Mouse (Mus musculus) embryonic fibroblast, embryonic 13.5 days (primary cell): ENCODE results near the gene Xylt2. TPM values are rescaled to one million over a fixed set of nuclear protein-coding genes. Genes with fewer than 3 reads are reported as not detected.
A peak's percentile ranks its signal among the peaks of the same experiment; 100 is the strongest.
"Not testable (repeated sequence)": the region's sequence is repeated elsewhere in the genome, so short reads cannot be mapped to it uniquely, and the experiment has no call there.

Source experiments
- H3K27ac ChIP-seq: 2 replicates; pipeline ENCODE4 v1.5.1; 2012; ENCODE audit warnings: low read length, control low read depth, inconsistent platforms; ENCODE audit not compliant: insufficient read depth
- H3K4me1 ChIP-seq: 2 replicates; pipeline ENCODE4 v1.6.1; 2011; ENCODE audit warnings: low read length; ENCODE audit not compliant: control insufficient read depth, insufficient read depth
- H3K4me3 ChIP-seq: 2 replicates; pipeline ENCODE4 v1.5.1; 2011; ENCODE audit warnings: mild to moderate bottlenecking, control low read depth, low read length; ENCODE audit not compliant: insufficient read depth
- CTCF ChIP-seq: IDR thresholded peaks from 2 replicates; pipeline ENCODE4 v1.5.1; 2011; ENCODE audit warnings: mild to moderate bottlenecking, control low read depth, low read length, moderate library complexity, borderline replicate concordance; ENCODE audit not compliant: insufficient read depth
- POLR2A ChIP-seq: IDR thresholded peaks from 2 replicates; pipeline ENCODE4 v1.6.1; 2011; ENCODE audit warnings: low read depth, mild to moderate bottlenecking, control low read depth, low read length, moderate library complexity
- polyA plus RNA-seq: library from polyadenylated mRNA; stranded (reverse); fragments of >200 nt; gene quantifications from 2 replicates; pipeline ENCODE4 v1.2.4, GENCODE M21; 2011; ENCODE audit warnings: low read depth; ENCODE audit not compliant: missing spikeins, insufficient read length

The Xylt2 gene
- polyA plus RNA-seq, 1 experiment, result 12.9 TPM

DNA sequence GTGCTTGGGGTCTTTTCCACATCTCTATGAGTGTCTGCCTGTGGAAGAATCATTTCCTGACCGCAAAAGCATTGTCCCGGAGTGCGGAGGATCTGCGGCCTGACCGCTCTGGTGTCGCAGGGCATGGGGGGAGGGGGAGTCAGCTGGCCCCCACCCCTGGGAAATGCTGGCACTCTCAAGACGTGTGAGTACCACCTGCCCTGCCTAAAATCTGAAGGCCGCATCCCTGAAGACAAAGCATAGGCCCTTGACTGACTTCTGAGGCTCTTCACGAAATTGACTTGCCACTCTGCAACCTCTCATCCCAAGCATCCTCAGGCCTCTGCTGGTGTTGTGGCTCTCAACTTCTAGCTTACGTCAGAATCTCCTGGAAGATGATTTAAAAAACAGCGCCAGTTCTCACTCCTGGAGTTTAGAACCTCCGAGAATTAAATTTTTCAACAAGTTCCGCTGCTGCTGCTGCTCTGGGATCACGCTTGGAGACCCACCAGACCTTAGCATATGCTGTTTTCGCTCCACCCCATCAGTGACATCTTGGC lies 361 bp upstream of the Xylt2 start:
- no peak for TF ChIP-seq POLR2A
- no peak for TF ChIP-seq CTCF
- Histone ChIP-seq H3K27ac (no peak overlapping the region), H3K4me1 (no peaks in the 10 kb centered on the region), H3K4me3 (peak overlapping the region; percentile 37)

DNA sequence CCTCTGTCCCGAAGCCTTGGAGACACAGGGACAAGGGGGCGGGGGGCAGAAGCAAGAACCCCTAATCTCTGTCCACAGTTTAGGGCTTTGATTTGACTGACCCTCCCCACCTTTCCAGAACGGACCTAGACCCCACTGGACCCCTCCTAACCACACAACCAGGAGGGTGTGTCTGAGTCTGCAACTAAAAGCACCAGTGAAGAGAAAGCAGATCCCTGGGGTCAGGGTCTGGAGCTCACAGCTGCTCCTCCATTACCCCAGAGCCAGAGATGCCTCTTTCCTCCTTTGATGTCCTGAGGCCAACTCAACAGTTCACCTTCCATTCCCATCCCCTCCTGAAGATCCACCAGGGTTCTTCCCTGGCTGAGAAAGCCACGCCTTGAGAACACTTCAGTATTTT lies 1.0 kb downstream of the Xylt2 start:
- no peak overlapping the region for H3K27ac ChIP-seq
- no peaks in the 10 kb centered on the region for H3K4me1 ChIP-seq
- TF ChIP-seq CTCF (no peak), POLR2A (no peak)
- H3K4me3 ChIP-seq, result peak overlapping the region; percentile 66

DNA sequence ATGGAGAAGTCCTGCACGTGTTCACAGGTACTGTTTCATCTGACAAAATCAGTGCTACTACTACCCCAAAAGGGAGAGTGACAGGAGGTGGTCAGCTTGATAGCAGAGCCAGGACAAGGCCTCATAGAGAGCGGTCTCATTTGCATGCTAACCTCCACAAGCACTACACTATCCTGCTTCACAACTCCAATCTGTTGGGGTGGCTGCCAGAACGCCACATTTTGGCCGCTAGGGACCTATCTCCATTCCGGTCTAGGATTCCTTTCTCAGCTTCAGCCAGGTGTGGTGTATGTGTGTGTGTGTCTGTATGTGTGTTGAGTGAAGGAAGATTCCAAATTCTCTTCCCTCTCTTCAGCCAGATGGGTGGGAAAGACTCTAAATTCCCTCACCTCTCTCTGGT lies 1.9 kb downstream of the Xylt2 start:
- Histone ChIP-seq H3K27ac (no peak overlapping the region), H3K4me3 (no peak overlapping the region), H3K4me1 (no peaks in the 10 kb centered on the region)
- TF ChIP-seq POLR2A, result no peak
- no peak for TF ChIP-seq CTCF

DNA sequence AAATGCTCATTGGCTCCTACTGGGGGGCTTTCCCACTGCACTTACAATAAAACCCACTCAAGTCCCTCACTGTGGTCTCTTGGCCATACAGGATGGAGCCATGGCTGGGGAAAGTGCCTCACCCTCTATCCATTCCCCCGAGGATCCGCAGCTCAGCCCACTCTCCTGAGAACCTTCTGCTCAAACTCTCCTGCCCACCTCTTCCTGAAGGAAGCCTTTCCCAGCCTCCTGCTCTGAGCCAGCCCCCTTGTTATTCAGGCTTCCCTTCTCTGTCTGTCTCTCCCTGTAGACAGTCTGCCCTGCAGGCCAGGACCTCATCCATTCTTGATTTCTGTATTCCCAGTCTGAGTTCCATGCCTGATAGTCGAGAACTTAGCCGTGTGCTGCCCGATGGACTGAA lies 2.3 kb downstream of the Xylt2 start:
- no peaks in the 10 kb centered on the region for H3K4me1 ChIP-seq
- no peak for TF ChIP-seq POLR2A
- no peak for TF ChIP-seq CTCF
- no peak overlapping the region for H3K4me3 ChIP-seq
- H3K27ac ChIP-seq, result no peak overlapping the region

DNA sequence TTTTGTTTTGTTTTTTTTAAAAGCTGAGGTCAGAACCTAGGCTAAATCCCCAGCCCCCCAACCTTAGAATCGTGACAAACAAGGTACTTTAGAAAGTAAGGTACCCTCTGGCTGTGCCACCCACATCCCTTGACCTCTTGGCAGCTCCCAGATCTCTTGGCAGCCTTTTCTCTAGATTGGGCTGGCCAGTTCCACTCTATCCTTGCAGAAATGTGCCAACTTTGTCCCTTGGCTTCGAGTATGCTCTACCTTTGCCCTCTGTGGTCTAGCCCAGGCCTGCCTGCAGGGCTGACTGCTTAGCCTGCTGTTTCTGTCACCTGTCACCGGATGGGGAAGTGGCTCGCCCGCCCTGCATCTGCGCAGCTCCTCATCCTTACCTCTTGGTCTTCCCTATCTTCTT lies 12.0 kb downstream of the Xylt2 start:
- no peak overlapping the region for H3K4me3 ChIP-seq
- H3K4me1 ChIP-seq, result no peaks in the 10 kb centered on the region
- TF ChIP-seq CTCF (no peak), POLR2A (no peak)
- no peak overlapping the region for H3K27ac ChIP-seq

DNA sequence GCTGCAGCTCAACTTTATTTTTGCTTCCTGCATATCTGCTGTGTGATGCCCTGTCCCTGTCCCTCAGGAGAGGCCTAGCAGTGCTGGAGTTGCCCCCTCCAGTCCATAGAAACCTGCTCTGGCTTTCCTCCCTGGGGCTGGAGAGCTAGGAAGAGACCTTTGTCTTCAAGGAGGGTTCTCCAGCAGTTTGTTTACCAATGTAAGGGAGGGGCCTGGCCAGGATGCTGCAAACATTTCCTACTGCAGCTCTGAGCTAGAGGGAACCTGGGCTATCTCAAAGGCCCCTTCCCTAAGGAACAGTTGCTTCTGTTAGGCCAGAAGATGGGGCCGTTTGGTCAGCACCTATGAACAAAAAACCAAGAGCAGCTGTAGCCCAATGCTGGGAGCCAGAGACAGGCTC lies 16.0 kb downstream of the Xylt2 start:
- no peak for TF ChIP-seq POLR2A
- no peak for TF ChIP-seq CTCF
- Histone ChIP-seq H3K4me1 (no peaks in the 10 kb centered on the region), H3K4me3 (no peak overlapping the region), H3K27ac (no peak overlapping the region)

DNA sequence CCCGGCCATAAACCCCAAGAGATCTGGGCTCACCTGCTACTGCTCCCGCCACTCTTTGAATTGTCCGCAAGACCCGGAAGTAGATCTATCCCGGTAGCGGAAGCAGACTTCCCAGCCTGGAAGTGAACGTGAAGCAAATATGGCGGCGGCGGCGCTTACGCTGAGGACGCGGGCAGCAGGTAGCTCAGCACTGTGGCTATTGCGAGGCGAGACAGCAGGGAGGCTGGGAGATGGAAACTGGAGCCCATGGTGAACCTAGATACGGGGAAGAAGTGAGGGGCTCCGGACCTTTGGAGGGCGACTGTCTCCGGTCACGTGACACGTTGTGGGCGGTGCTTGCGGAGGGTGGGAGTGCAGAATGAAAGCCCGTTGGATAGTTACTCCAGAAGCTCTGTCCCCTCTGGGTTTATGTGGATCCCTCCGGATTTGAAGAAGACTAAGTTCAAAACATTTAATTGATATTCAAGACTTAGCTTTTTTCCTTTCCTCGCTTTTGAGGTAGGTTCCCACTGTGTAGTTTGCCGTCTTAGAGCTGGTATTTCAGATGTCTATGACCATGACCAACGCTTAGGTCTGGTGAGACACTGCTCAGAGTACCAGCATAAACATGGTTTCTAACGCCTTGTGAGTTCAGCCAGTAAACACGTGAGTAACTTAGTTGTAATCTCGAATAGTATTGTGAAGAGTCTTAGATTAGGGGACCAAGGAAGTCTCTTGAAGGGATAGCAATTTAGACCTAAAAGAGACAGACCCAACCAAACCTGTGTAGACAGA lies 23.5 kb downstream of the Xylt2 start, which contains the start of the genes Mrpl27 and Eme1:
Mrpl27 (plus strand) TSS at position 105 of the 774 bp plus-strand sequence.
Eme1 (minus strand) TSS at position 302 of the 774 bp plus-strand sequence.
- TF ChIP-seq CTCF, result no peak
- no peak; the same call in 1 of the 2 replicates for TF ChIP-seq POLR2A

DNA sequence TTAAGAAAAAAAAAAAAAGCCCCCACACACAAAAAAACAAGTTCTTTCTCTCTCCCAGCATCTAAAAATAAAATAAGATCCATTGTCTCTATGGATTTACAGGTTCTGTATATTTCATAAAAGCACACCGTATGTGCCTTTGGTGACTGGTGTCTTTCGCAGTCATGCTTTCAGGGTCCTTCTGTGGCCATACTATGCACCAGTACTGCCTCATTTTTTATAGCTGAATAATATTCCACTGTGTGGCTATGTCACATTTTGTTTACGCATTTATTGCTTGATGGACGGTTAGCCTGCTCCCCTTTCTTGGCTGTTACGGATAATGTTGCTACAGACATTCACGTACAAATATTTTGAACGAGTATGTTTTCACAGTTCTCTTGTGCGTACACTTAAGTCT lies 24.3 kb downstream of the Xylt2 start:
- Histone ChIP-seq H3K27ac (no peak overlapping the region), H3K4me3 (peak overlapping the region; percentile 70), H3K4me1 (no peaks in the 10 kb centered on the region; the same call in 1 of the 2 replicates)
- no peak for TF ChIP-seq CTCF
- TF ChIP-seq POLR2A, result no peak

More for the DNA sequence above, 23.5 kb downstream of the Xylt2 start, which contains the start of the genes Mrpl27 and Eme1:
- Histone ChIP-seq H3K4me1 (no peaks in the 10 kb centered on the region; the same call in 1 of the 2 replicates), H3K27ac (peak within 1 kb of the TSS; percentile 87), H3K4me3 (peak within 1 kb of the TSS; percentile 70)

DNA sequence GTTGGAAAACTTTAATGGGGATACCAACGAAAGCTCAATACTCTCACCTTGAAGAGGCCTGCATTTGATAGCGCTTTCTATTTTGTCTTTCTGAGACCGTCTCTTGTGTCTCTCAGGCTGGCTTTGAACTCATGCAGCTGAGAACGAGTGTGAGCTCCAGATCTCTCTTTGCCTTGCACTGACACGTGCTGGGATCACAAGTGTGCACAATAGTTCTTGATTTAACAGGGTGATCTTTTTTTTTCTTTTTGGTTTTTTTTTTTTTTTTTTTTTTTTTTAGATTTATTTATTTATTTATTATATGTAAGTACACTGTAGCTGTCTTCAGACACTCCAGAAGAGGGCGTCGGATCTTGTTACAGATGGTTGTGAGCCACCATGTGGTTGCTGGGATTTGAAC lies 26.1 kb downstream of the Xylt2 start:
- H3K4me3 ChIP-seq, H3K4me1 ChIP-seq, H3K27ac ChIP-seq: not testable (repeated sequence)

DNA sequence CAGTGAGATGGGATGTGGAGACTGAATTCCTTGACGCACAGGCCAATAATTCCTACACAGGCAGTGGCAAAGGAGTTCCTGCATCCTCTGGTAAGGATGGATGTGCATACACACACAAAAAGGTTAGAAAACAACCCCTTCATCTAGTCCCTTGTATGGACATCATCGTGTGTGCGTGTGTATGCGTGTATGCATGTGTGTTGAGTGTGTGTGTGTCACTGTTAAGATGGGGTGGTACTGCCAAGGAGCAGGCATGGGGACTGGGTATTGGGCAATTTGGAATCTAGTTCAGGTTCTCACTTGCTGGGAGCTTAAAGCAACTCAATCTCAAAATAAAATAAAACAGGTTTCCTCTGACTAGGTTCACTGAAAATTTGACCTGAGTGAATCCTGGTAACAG lies 30.9 kb downstream of the Xylt2 start:
- H3K4me3 ChIP-seq, result no peak overlapping the region
- H3K27ac ChIP-seq, result no peak overlapping the region
- TF ChIP-seq POLR2A, result no peak
- TF ChIP-seq CTCF, result no peak
- H3K4me1 ChIP-seq, result no peaks in the 10 kb centered on the region
